Mouse (Mus musculus): ENCODE measurements at regions not wholly inside any gene's neighbourhood (a gene's known extent, or its start where the extent isn't known, plus 50 kb on each side); places are given as distances from the start of the nearest gene placed in this dataset.

DNA sequence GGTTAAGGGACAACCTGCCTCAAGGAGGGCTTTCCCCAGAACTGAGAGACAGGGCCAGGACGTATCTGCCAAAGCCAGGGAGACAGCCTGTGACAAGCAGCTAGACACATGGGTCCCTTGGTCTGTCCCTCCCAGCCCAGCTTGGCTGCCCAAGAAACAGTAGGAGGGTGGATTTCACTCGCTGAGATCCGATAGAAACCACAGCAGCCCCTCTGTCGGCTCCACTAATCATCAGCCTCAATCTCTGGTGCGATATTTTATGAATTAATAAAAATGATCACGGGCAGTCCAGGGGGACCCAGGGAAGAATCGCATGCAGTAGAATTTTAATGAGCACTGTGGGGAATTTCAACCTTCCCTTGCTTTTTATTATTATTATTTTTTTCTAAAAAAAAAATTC is 261.0 kb upstream of the Tle3 start:
- no peak overlapping the region for H3K4me3 ChIP-seq (ENCODE audit: insufficient read depth in 1 of 2, low read depth in 1 of 2, low read length in 2 of 2, poor library complexity in 1 of 2, severe bottlenecking in 1 of 2)
- DNase-seq (ENCODE audit: low read depth, low spot score) = no peak
- no peaks in the 10 kb centered on the region for H3K36me3 ChIP-seq (ENCODE audit: control insufficient read depth, insufficient read depth, low read length, poor library complexity, severe bottlenecking)
- H3K27ac ChIP-seq (ENCODE audit: insufficient read depth, low read depth, low read length, poor library complexity, severe bottlenecking) = no peak overlapping the region
- no peaks in the 10 kb centered on the region for H3K9me3 ChIP-seq (ENCODE audit: control insufficient read depth, insufficient read depth, low read depth, low read length)
- H3K9ac ChIP-seq (ENCODE audit: insufficient read depth, low read depth, low read length, poor library complexity, severe bottlenecking) = no peak overlapping the region
- no peak for TF ChIP-seq MAFK (IDR thresholded peaks at IDR 0.05; ENCODE audit: insufficient read depth, low read depth, low read length)
- TF ChIP-seq HCFC1 (IDR thresholded peaks at IDR 0.05; ENCODE audit: borderline replicate concordance, insufficient read depth, low read length) = no peak
- no peak for TF ChIP-seq CHD2 (IDR thresholded peaks at IDR 0.05; ENCODE audit: low read depth, low read length)
- no peak for TF ChIP-seq ZNF384 (IDR thresholded peaks at IDR 0.05; ENCODE audit: low read depth, low read length)
- TF ChIP-seq ZC3H11A (IDR thresholded peaks at IDR 0.05; ENCODE audit: borderline replicate concordance, low read depth, low read length) = no peak
- in situ Hi-C loops (cut with MboI; ENCODE audit: low sequenced_read_pairs in 2 of 2, unreplicated experiment in 2 of 2) = no loop called here
- peaks cover 4 to 16% of the 10 kb centered on the region in 2 experiments; a peak in 2 of 4 replicates for H3K4me1 ChIP-seq (ENCODE audit: control insufficient read depth in 2 of 2, insufficient read depth in 2 of 2, low read length in 2 of 2, poor library complexity in 1 of 2)

DNA sequence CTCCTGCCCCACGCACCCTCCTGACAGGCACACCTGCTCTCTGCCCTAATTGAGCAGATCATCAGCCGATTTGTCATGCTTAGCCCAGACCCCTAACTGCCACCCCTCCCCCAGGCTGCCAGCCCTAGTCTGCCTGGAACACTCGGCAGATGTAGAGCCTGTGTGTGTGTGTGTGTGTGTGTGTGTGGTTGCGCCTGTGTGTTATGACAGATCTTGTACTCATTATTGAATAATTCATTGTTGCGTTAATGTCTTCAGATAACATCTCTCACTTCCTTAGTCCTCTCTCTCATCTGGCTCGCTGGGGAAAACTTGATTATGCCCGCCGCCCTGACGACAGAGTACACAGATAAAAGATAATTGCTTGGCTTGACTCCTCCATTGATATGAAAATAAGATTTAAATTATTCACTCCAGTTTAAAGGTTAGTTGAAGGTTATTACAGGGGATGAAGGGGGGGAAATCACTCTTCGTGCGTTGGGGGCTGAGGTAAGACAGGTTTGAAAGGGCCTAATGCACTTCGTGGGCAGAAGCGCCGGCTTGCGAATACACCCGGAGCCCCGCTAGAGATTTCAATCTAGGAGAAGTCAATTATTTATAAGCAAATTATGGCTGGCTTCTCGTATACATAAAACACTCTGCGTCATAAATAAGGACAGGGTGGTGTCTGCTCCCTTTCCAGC is 260.3 kb upstream of the Tle3 start:
- peak; percentile 37 for DNase-seq (ENCODE audit: low read depth, low spot score)
- TF ChIP-seq CHD2 (IDR thresholded peaks at IDR 0.05; ENCODE audit: low read depth, low read length) (no peak), ZC3H11A (IDR thresholded peaks at IDR 0.05; ENCODE audit: borderline replicate concordance, low read depth, low read length) (no peak), ZNF384 (IDR thresholded peaks at IDR 0.05; ENCODE audit: low read depth, low read length) (no peak), HCFC1 (IDR thresholded peaks at IDR 0.05; ENCODE audit: borderline replicate concordance, insufficient read depth, low read length) (no peak)
- in situ Hi-C loops (cut with MboI; ENCODE audit: low sequenced_read_pairs in 2 of 2, unreplicated experiment in 2 of 2) = no loop called here
- H3K9ac ChIP-seq (ENCODE audit: insufficient read depth, low read depth, low read length, poor library complexity, severe bottlenecking) = no peak overlapping the region
- peaks cover 4 to 16% of the 10 kb centered on the region in 2 experiments; a peak in 2 of 4 replicates for H3K4me1 ChIP-seq (ENCODE audit: control insufficient read depth in 2 of 2, insufficient read depth in 2 of 2, low read length in 2 of 2, poor library complexity in 1 of 2)
- H3K27ac ChIP-seq (ENCODE audit: insufficient read depth, low read depth, low read length, poor library complexity, severe bottlenecking) = no peak overlapping the region
- H3K4me3 ChIP-seq (ENCODE audit: insufficient read depth in 1 of 2, low read depth in 1 of 2, low read length in 2 of 2, poor library complexity in 1 of 2, severe bottlenecking in 1 of 2) = no peak overlapping the region
- H3K9me3 ChIP-seq (ENCODE audit: control insufficient read depth, insufficient read depth, low read depth, low read length) = no peaks in the 10 kb centered on the region
- no peaks in the 10 kb centered on the region for H3K36me3 ChIP-seq (ENCODE audit: control insufficient read depth, insufficient read depth, low read length, poor library complexity, severe bottlenecking)

GRCm38 (mm10) chr9:61119252-61119651 is 252.9 kb upstream of the Tle3 start:
- Histone ChIP-seq H3K36me3 (ENCODE audit: control insufficient read depth, insufficient read depth, low read length, poor library complexity, severe bottlenecking) (no peaks in the 10 kb centered on the region), H3K9me3 (ENCODE audit: control insufficient read depth, insufficient read depth, low read depth, low read length) (no peaks in the 10 kb centered on the region), H3K9ac (ENCODE audit: insufficient read depth, low read depth, low read length, poor library complexity, severe bottlenecking) (no peak overlapping the region), H3K4me3 (ENCODE audit: insufficient read depth in 1 of 2, low read depth in 1 of 2, low read length in 2 of 2, poor library complexity in 1 of 2, severe bottlenecking in 1 of 2) (no peak overlapping the region), H3K27ac (ENCODE audit: insufficient read depth, low read depth, low read length, poor library complexity, severe bottlenecking) (no peak overlapping the region), H3K4me1 (ENCODE audit: control insufficient read depth in 2 of 2, insufficient read depth in 2 of 2, low read length in 2 of 2, poor library complexity in 1 of 2) (no peaks in the 10 kb centered on the region; a peak in 1 of 4 replicates)
- in situ Hi-C loops (cut with MboI; ENCODE audit: low sequenced_read_pairs in 2 of 2, unreplicated experiment in 2 of 2) = no loop called here
- no peak for DNase-seq (ENCODE audit: low read depth, low spot score)
- TF ChIP-seq ZNF384 (IDR thresholded peaks at IDR 0.05; ENCODE audit: low read depth, low read length) = no peak
- TF ChIP-seq ZC3H11A (IDR thresholded peaks at IDR 0.05; ENCODE audit: borderline replicate concordance, low read depth, low read length) = no peak
- no peak for TF ChIP-seq MAFK (IDR thresholded peaks at IDR 0.05; ENCODE audit: insufficient read depth, low read depth, low read length)
- no peak for TF ChIP-seq CHD2 (IDR thresholded peaks at IDR 0.05; ENCODE audit: low read depth, low read length)
- no peak for TF ChIP-seq HCFC1 (IDR thresholded peaks at IDR 0.05; ENCODE audit: borderline replicate concordance, insufficient read depth, low read length)

DNA sequence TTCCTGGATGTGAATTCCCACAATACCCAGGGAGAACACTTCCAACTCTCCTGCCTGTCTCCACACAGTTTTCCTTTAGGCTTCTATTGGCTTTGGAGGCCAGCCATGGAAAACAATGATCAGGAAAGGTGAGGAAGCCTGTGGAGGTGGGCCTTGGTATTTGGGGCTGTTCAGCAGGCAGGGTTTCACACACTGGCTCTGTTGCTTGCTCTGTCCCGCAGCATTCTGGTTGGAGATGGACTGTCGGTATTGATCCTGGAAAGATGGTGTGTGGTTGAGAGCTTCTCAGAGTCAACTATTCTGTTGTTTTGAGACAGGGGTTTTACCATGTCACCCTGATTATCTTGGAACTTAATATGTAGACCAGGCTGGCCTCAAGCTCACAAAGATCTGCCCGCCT is 251.6 kb upstream of the Tle3 start:
- TF ChIP-seq ZNF384 (IDR thresholded peaks at IDR 0.05; ENCODE audit: low read depth, low read length) = no peak
- no peak for TF ChIP-seq CHD2 (IDR thresholded peaks at IDR 0.05; ENCODE audit: low read depth, low read length)
- no peak overlapping the region for H3K9ac ChIP-seq (ENCODE audit: insufficient read depth, low read depth, low read length, poor library complexity, severe bottlenecking)
- no peaks in the 10 kb centered on the region for H3K36me3 ChIP-seq (ENCODE audit: control insufficient read depth, insufficient read depth, low read length, poor library complexity, severe bottlenecking)
- H3K4me3 ChIP-seq (ENCODE audit: insufficient read depth in 1 of 2, low read depth in 1 of 2, low read length in 2 of 2, poor library complexity in 1 of 2, severe bottlenecking in 1 of 2) = no peak overlapping the region
- H3K4me1 ChIP-seq (ENCODE audit: control insufficient read depth in 2 of 2, insufficient read depth in 2 of 2, low read length in 2 of 2, poor library complexity in 1 of 2) = no peaks in the 10 kb centered on the region; a peak in 1 of 4 replicates
- in situ Hi-C loops (cut with MboI; ENCODE audit: low sequenced_read_pairs in 2 of 2, unreplicated experiment in 2 of 2) = no loop called here
- no peak overlapping the region for H3K27ac ChIP-seq (ENCODE audit: insufficient read depth, low read depth, low read length, poor library complexity, severe bottlenecking)
- no peaks in the 10 kb centered on the region for H3K9me3 ChIP-seq (ENCODE audit: control insufficient read depth, insufficient read depth, low read depth, low read length)
- DNase-seq (ENCODE audit: low read depth, low spot score) = no peak

DNA sequence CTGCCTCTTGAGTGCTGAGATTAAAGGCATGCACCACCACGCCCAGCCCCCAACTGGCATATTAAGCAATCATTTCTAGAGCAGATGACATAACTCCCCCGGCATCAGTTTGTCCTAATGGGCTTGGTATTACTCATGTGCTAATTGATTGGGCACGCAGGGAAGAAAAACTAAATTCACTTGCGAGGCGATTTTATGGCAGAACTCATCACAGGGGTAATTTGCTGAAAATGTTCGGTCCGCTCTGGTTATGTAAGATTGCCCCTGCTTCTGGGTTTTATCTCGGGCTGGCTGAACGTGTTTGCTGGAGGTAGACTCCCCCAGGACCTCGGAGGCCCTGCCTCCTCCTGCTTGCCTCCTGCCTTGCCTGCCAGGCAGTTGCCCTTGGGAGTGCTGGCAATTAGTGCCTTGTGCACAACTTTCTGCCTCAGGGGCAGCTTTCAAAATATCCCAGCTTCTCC is 251.2 kb upstream of the Tle3 start:
- H3K27ac ChIP-seq (ENCODE audit: insufficient read depth, low read depth, low read length, poor library complexity, severe bottlenecking) = no peak overlapping the region
- H3K4me1 ChIP-seq (ENCODE audit: control insufficient read depth in 2 of 2, insufficient read depth in 2 of 2, low read length in 2 of 2, poor library complexity in 1 of 2) = no peaks in the 10 kb centered on the region; a peak in 1 of 4 replicates
- in situ Hi-C loops (cut with MboI; ENCODE audit: low sequenced_read_pairs in 2 of 2, unreplicated experiment in 2 of 2) = no loop called here
- DNase-seq (ENCODE audit: low read depth, low spot score) = no peak
- TF ChIP-seq ZNF384 (IDR thresholded peaks at IDR 0.05; ENCODE audit: low read depth, low read length) (no peak), HCFC1 (IDR thresholded peaks at IDR 0.05; ENCODE audit: borderline replicate concordance, insufficient read depth, low read length) (no peak), CHD2 (IDR thresholded peaks at IDR 0.05; ENCODE audit: low read depth, low read length) (no peak), ZC3H11A (IDR thresholded peaks at IDR 0.05; ENCODE audit: borderline replicate concordance, low read depth, low read length) (no peak), MAFK (IDR thresholded peaks at IDR 0.05; ENCODE audit: insufficient read depth, low read depth, low read length) (no peak)
- H3K36me3 ChIP-seq (ENCODE audit: control insufficient read depth, insufficient read depth, low read length, poor library complexity, severe bottlenecking) = no peaks in the 10 kb centered on the region
- no peak overlapping the region for H3K9ac ChIP-seq (ENCODE audit: insufficient read depth, low read depth, low read length, poor library complexity, severe bottlenecking)
- no peaks in the 10 kb centered on the region for H3K9me3 ChIP-seq (ENCODE audit: control insufficient read depth, insufficient read depth, low read depth, low read length)
- H3K4me3 ChIP-seq (ENCODE audit: insufficient read depth in 1 of 2, low read depth in 1 of 2, low read length in 2 of 2, poor library complexity in 1 of 2, severe bottlenecking in 1 of 2) = no peak overlapping the region

All from ES-E14 (cell line).